Mouse (Mus musculus): ENCODE results near the gene A830005F24Rik.

The A830005F24Rik gene

GRCm38 (mm10) chr13:48545476-48546281, 32.3 kb downstream of the A830005F24Rik start:
- peak; percentile 98 for DNase-seq (ENCODE audit: low spot score)

GRCm38 (mm10) chr13:48546330-48546917, 33.1 kb downstream of the A830005F24Rik start:
- peak; percentile 100 for DNase-seq (ENCODE audit: low spot score)

GRCm38 (mm10) chr13:48547623-48548022, 34.3 kb downstream of the A830005F24Rik start:
- no peak for DNase-seq (ENCODE audit: low spot score)

GRCm38 (mm10) chr13:48548296-48548695, 34.9 kb downstream of the A830005F24Rik start:
- peak; percentile 33 for DNase-seq (ENCODE audit: low spot score)

- DNase-seq (ENCODE audit: low spot score): peak; percentile 93
Observed at GRCm38 (mm10) chr13:48552181-48553090, 39.1 kb downstream of the A830005F24Rik start.

GRCm38 (mm10) chr13:48553511-48553910, 40.1 kb downstream of the A830005F24Rik start:
- no peak for DNase-seq (ENCODE audit: low spot score)

- no peak for DNase-seq (ENCODE audit: low spot score)
Observed at GRCm38 (mm10) chr13:48554552-48554951, 41.2 kb downstream of the A830005F24Rik start.

GRCm38 (mm10) chr13:48555976-48556375, 42.6 kb downstream of the A830005F24Rik start:
- no peak for DNase-seq (ENCODE audit: low spot score)

- DNase-seq (ENCODE audit: low spot score): no peak
Observed at GRCm38 (mm10) chr13:48561481-48561880, 48.1 kb downstream of the A830005F24Rik start.

GRCm38 (mm10) chr13:48562336-48562735, 49.0 kb downstream of the A830005F24Rik start:
- no peak for DNase-seq (ENCODE audit: low spot score)
